Comparison of ENCODE assay signal across 8 mouse cellular contexts in genomic region chr11:97744718-97745330, GRCm38 (mm10). TPM values are rescaled to one million over a fixed set of nuclear protein-coding genes. Genes with fewer than 3 reads are reported as not detected.
DNase-seq lines count a peak whose midpoint lies in the region; ATAC-seq and TF ChIP-seq lines count a peak whose summit lies in the region.

No protein-coding gene starts in this region.

- no peaks in the 10 kb centered on the region for H3K9me3 ChIP-seq in megakaryocyte, embryonic 14.5 days

- TF ChIP-seq POLR2A in cortical plate, adult 2 months (IDR thresholded peaks at IDR 0.05; ENCODE audit: extremely low read depth, insufficient read depth, low read length): 0 out of 2 replicates have a peak, but pooled peaks have one; percentile 11

- H3K4me1 ChIP-seq in cortical plate, adult 2 months (ENCODE audit: control insufficient read depth, insufficient read depth, low read length): peaks cover 9% of the 10 kb centered on the region
- H3K4me1 ChIP-seq in megakaryocyte, embryonic 14.5 days: peaks cover 44% of the 10 kb centered on the region

- no peaks in the 10 kb centered on the region for H3K27me3 ChIP-seq in megakaryocyte, embryonic 14.5 days (replicated peaks)

- no peak for TF ChIP-seq CTCF in cortical plate, adult 2 months (IDR thresholded peaks at IDR 0.05; ENCODE audit: extremely low read depth, insufficient read depth, low read length)

- peak; percentile 98 for DNase-seq in gastrocnemius, adult 8-10 months (ENCODE audit: low spot score in 2 of 2)
- peak; percentile 95 for DNase-seq in hindlimb bud, embryonic 11.5 days (ENCODE audit: extremely low spot score, low read depth, low spot score)
- DNase-seq in left cerebral cortex, adult 8-10 months (ENCODE audit: low spot score in 2 of 2): peak; percentile 94 to 98
- DNase-seq in right cerebral cortex, postnatal 10 days (ENCODE audit: low spot score in 2 of 2): peak; percentile 99
- DNase-seq in urinary bladder, postnatal 25 days (ENCODE audit: low spot score): peak; percentile 96

- peak; percentile 94 for ATAC-seq in activated CD4-positive, CD25-positive, alpha-beta regulatory T cell, adult 4 months

- H3K27ac ChIP-seq in cortical plate, adult 2 months (ENCODE audit: insufficient read depth, low read length): peak overlapping the region; percentile 99

- H3K36me3 ChIP-seq in megakaryocyte, embryonic 14.5 days (replicated peaks; ENCODE audit: low read length): peaks cover 54% of the 10 kb centered on the region

- H3K4me3 ChIP-seq in cortical plate, adult 2 months (ENCODE audit: insufficient read depth, low read length): peak overlapping the region; percentile 98
- H3K4me3 ChIP-seq in megakaryocyte, embryonic 14.5 days (replicated peaks): peak overlapping the region; percentile 99

RNA-seq across cellular contexts. Expression of gene Pip4k2b, which starts 0.3 kb away (rescaled TPM):
- 1 to 10 TPM; 2.0 to 2.3 TPM for polyA plus RNA-seq in activated CD4-positive, CD25-positive, alpha-beta regulatory T cell, adult 4 months (2017; shearing (Covaris generic))
- polyA plus RNA-seq in cortical plate, adult 2 months (2012; rRNA removed): 64.7 and 67.2 TPM in 2 replicates
- total RNA-seq in gastrocnemius, adult 8-10 months (2022): 10 to 100 TPM; 68.1 to 81.6 (median 73.1) TPM
- 100 to 1,000 TPM; 109 to 123 (median 110) TPM for total RNA-seq in left cerebral cortex, adult 8-10 months (2022)
- polyA plus RNA-seq in megakaryocyte, embryonic 14.5 days (2012; ENCODE audit: insufficient read depth, low replicate concordance): 31.7 and 36.8 TPM in 2 replicates

RNA-seq across cellular contexts. Expression of gene Cwc25, which starts 21.5 kb away (rescaled TPM):
- 10 to 100 TPM; 21.3 to 22.8 TPM for polyA plus RNA-seq in activated CD4-positive, CD25-positive, alpha-beta regulatory T cell, adult 4 months (2017; shearing (Covaris generic))
- 16.4 TPM in 2 replicates for polyA plus RNA-seq in cortical plate, adult 2 months (2012; rRNA removed)
- total RNA-seq in gastrocnemius, adult 8-10 months (2022): 1 to 10 TPM; 3.2 to 5.9 (median 4.7) TPM
- total RNA-seq in left cerebral cortex, adult 8-10 months (2022): 10 to 100 TPM; 17.0 to 20.6 (median 19.1) TPM
- polyA plus RNA-seq in megakaryocyte, embryonic 14.5 days (2012; ENCODE audit: insufficient read depth, low replicate concordance): 2.6 and 14.6 TPM in 2 replicates

RNA-seq across cellular contexts. Expression of gene 1700001P01Rik, which starts 30.9 kb away (rescaled TPM):
- under 1 TPM in 1 of 2 experiments, not detected in 1; 0.74 TPM for polyA plus RNA-seq in activated CD4-positive, CD25-positive, alpha-beta regulatory T cell, adult 4 months (2017; shearing (Covaris generic))
- polyA plus RNA-seq in cortical plate, adult 2 months (2012; rRNA removed): 0.76 and 1.6 TPM in 2 replicates
- total RNA-seq in gastrocnemius, adult 8-10 months (2022): not detected
- total RNA-seq in left cerebral cortex, adult 8-10 months (2022): 1 to 10 TPM in 1 of 4 experiments, under 1 TPM in 2, not detected in 1; 0.65 to 1.2 (median 0.84) TPM
- polyA plus RNA-seq in megakaryocyte, embryonic 14.5 days (2012; ENCODE audit: insufficient read depth, low replicate concordance): not detected in 2 replicates

RNA-seq across cellular contexts. Expression of gene Rpl23, which starts 37.4 kb away (rescaled TPM):
- 1,000 to 10,000 TPM; 1,077 to 1,095 TPM for polyA plus RNA-seq in activated CD4-positive, CD25-positive, alpha-beta regulatory T cell, adult 4 months (2017; shearing (Covaris generic))
- polyA plus RNA-seq in cortical plate, adult 2 months (2012; rRNA removed): 287 and 301 TPM in 2 replicates
- total RNA-seq in gastrocnemius, adult 8-10 months (2022): 100 to 1,000 TPM; 371 to 534 (median 431) TPM
- total RNA-seq in left cerebral cortex, adult 8-10 months (2022): 100 to 1,000 TPM; 331 to 461 (median 392) TPM
- 25.9 and 294 TPM in 2 replicates for polyA plus RNA-seq in megakaryocyte, embryonic 14.5 days (2012; ENCODE audit: insufficient read depth, low replicate concordance)

RNA-seq across cellular contexts. Expression of gene Psmb3, which starts 41.6 kb away (rescaled TPM):
- 100 to 1,000 TPM; 422 to 486 TPM for polyA plus RNA-seq in activated CD4-positive, CD25-positive, alpha-beta regulatory T cell, adult 4 months (2017; shearing (Covaris generic))
- polyA plus RNA-seq in cortical plate, adult 2 months (2012; rRNA removed): 249 and 256 TPM in 2 replicates
- total RNA-seq in gastrocnemius, adult 8-10 months (2022): 100 to 1,000 TPM; 164 to 175 (median 171) TPM
- total RNA-seq in left cerebral cortex, adult 8-10 months (2022): 100 to 1,000 TPM; 117 to 140 (median 132) TPM
- polyA plus RNA-seq in megakaryocyte, embryonic 14.5 days (2012; ENCODE audit: insufficient read depth, low replicate concordance): 44.4 and 47.3 TPM in 2 replicates

Comparison
In these comparisons a context has a peak if more than half of its experiments do, and no peak if none do; other contexts are left out.
1. Peak in every context shown above with its lines: DNase-seq, ATAC-seq, H3K4me3 ChIP-seq and H3K27ac ChIP-seq.